Mouse (Mus musculus) erythroblast, embryonic 14.5 days (primary cell): Measurements from ENCODE around the gene Olfr101.

Source experiments
- GATA1 ChIP-seq: IDR thresholded peaks from 2 replicates; pipeline ENCODE4 v1.6.1; 2012; ENCODE audit warnings: low read length, inconsistent platforms, mixed read lengths
- TAL1 ChIP-seq: IDR thresholded peaks from 3 replicates; pipeline ENCODE4 v1.6.1; 2012; ENCODE audit warnings: low read length, inconsistent platforms, mixed read lengths

GRCm38 (mm10) chr17:37316954-37317353 lies 12.8 kb upstream of the Olfr101 start, which contains the start of gene Olfr102:
- TF ChIP-seq GATA1 (no peak), TAL1 (no peak)
